Mouse (Mus musculus) testis, postnatal 14 days (tissue): ENCODE data around the gene Maff.

Source experiments
- DNase-seq: peaks from one replicate; pipeline ENCODE4 v3.0.0; 2021; ENCODE audit warnings: low spot score

Gene Maff

GRCm38 (mm10) chr15:79329979-79330363 is 16.4 kb upstream of the Maff start:
- DNase-seq, result no peak

DNA sequence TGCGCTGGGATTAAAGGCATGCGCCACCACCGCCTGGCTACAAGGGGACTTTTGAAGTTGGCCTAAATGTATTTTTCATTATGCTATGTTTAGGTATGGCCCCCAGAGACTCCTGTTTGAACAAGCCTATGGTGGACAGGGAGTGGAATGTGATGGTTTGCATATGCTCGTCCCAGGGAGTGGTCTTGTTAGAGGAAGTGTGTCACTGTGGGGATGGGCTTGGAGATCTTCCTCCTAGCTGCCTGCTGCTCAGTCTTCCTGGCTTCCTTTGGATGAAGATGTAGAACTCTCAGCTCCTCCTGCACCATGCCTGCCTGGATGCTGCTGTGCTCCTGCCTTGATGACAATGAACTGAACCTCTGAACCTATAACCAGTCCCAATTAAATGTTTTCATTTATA is 15.9 kb upstream of the Maff start:
- no peak for DNase-seq

GRCm38 (mm10) chr15:79333409-79333808 is 13.0 kb upstream of the Maff start:
- no peak for DNase-seq

DNA sequence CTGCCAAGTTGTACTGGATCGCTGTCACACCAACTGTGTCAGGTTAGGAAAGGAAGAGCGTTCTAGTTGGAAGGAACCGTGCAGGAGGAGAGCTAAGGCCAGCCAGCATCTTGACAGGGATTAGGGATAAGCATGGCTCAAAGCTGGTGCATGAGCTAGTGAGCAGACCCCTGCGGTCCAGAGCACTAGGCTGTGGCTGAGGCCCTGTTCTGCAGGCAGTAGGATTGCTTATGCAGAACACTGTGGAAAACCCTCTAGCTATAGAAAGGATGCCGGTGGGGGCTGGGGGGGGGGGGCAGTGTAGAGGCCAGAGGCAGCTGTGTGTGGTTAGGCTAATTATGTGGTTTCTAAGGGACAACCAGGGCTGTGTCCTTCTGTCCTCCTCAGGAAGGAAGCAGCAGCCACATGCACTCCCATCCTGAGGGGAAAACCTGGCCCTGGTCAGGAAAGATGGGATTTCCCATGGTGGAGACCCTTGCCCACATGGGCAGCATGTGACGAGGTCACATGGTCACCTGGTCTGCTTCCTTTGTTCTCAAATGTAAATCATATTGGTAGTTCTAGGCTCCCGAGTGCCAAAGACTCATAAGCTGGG is 11.3 kb upstream of the Maff start:
- DNase-seq, result no peak

- no peak for DNase-seq
These were observed 7.4 kb upstream of the Maff start for GRCm38 (mm10) chr15:79338978-79339377.

DNA sequence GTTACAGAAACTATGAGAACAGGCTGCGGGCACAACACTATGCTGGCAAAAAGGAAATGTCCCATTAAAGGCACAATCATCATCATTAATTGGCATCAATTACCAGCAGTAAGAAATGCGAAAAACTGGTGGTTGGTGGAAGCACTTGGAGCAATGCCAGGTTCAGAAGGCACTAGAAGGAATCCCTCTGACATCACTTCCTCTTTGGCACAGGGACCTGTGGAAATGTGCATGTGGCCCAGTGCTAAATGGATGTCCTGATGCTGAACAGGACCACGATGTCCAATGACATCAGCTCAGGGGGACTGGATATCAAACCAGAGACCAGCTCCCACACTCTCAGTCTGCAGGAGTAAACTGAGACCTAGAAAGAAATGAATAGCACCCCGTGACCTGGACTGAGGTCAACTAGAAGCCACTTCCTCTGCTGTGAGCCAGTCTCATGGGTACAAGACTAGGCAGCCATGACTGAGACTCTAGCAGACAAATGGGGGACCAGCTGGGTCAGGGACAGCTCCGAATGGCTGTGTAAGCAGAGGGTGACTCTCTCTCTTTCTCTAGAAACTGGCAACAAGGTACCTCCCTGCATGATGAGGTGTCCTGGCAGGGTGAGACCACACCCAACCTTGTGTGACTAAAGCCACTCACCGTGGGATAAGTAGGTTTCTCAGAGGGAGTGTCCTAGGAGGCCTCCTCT is 3.6 kb upstream of the Maff start:
- DNase-seq, result no peak

DNA sequence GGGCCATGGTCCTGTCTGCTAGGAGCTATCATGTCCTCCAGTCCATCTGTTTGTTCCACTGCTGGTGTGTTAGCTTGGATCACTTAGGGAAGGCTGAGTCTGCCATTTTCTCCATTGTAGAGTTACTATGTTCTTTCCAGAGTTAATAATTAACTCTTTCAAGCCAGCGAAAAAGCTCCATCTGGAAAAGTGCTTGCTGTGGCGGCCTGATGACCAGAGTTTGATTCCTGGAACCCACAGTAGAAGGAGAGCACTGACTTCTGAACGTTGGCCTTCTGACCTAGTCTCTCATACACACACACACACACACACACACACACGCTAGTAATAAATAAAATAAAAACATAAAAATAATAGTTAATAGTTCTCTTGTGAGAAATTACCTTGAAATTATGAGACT is 1.8 kb upstream of the Maff start:
- no peak for DNase-seq

GRCm38 (mm10) chr15:79347165-79347844 is 884 bp downstream of the Maff start:
- DNase-seq, result peak; percentile 88

DNA sequence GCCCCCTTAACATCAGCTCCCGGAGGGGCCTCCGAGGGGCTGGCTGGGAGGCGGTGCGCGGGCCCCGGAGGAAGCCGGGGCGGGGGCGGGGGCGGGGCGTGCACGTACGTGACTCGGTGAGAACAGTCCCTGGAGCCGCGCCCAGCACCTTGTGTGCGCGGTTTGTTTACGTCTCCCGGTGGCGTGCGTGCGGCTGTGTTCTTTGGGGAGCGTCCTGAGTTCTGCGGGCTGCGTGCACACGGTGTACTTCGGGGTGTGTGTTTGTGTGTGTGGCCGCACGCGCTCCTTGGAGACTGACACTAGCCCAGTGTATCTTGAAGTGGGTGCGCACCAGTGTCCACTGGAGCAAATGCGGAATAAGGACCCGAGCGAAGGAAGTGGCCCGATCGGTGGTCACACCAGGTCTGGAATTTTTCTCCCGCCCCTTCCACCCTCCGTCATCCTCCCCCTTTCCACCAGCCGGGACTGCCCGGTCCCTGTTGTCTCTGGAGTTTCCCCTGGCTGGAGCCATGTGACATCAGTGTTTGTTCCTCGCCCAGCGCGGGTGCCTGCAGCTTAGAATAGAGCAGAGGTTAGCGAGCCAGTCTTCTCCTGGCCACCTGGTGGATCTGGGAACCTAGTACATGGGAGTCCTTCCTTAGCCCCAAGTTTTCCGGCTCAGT is 1.6 kb downstream of the Maff start:
- DNase-seq, result no peak

GRCm38 (mm10) chr15:79348651-79349050 is 2.2 kb downstream of the Maff start:
- DNase-seq, result no peak

- no peak for DNase-seq
These were observed 4.4 kb downstream of the Maff start for GRCm38 (mm10) chr15:79350866-79351265.

DNA sequence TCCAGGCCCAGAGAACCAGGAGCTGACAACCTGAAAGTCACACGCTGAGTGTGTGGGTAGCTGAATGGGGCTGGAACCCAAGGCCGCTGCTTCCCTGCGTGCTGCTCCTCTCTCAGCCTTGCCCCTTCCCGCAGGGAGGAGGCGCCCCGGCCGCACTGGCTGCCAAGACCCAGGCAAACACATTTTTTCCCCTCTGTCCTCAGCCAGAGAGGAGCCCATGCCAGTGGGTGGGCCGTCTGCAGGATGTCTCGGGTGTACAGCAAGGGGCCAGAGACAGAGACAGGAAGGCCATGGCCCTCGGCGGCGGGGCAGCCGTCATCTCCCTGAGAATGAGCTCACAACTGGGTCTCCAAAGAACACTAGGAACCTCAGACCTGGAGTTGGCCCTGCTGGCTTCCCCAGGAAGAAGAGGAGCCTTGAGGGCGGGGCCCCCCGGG is 4.9 kb downstream of the Maff start:
- peak; percentile 55 for DNase-seq

GRCm38 (mm10) chr15:79352479-79352878 is 6.1 kb downstream of the Maff start:
- no peak for DNase-seq

- no peak for DNase-seq
These were observed 7.4 kb downstream of the Maff start for GRCm38 (mm10) chr15:79353690-79354305.

DNA sequence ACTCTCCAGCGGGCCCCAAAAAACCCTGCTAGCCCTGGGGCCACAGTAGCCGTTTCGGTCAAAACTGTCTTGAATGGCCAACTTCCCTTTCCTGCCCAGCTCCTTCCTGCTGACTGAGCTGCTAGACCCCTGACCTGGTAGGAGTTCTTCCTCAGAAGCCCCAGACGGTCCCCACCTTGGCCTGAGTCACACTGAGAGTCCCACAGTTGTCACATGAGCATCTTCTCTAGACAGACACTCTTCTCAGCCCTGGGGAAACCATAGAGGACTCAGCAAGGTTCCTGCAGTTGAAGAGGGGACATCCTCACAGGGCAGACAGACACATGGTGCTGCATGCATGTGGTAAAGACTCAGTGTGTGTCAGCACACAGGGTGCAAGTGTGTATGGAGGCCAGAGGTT is 8.2 kb downstream of the Maff start:
- no peak for DNase-seq

DNA sequence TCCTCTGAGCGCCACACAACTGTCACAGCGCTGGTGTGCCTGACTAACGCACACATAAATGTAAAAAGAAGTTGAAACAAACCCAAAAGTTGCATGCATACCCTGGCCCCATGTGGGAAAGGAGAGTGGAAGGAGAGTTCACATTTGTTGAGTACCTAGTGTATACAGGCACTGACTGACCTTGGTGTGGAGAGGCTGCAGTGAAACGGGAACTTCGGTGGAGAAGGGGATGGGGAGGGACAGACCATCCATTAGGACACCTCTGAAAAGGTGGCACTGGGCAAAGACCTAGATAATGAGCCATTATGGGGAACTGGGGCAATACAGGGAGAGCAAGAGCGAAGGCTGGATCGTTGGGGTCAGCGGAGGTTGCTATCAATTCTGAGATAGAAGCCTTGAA is 10.1 kb downstream of the Maff start:
- DNase-seq, result no peak

GRCm38 (mm10) chr15:79357036-79357911 is 10.9 kb downstream of the Maff start:
- peak; percentile 72 for DNase-seq

DNA sequence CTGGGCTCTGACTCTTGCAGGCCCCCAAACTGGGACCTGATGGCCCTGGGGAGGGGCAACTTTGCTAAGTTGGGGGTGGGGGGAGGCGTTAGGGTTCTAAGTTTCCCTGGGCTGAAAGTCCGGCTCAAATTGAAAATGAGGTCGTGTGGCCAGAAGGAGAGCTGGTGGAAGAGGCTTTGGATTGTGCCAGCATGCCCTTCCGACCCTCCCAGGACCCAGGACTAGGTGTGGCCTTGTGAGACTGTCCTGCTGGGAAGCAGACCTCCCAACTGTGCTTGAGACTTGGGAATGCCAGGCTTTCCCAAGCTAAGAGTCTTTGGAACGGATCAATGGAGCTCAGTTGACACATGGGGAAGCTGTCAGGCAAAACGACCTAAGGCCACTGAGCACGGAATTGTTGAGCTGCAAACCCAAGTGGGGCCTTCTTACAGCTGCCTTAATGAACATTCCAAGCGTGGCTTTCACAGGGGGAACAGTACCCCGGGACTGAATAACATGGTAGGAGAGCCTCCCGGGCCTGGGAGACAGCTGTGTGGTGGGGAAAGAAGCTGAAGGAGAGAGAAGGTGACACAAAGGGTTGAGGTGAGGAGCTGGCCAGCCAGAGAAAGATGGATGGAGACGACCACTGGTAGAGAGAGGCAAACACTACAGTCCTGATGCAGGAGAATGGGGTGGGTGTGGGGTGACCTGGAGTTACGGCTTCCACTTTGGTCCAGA is 11.7 kb downstream of the Maff start:
- no peak for DNase-seq

DNA sequence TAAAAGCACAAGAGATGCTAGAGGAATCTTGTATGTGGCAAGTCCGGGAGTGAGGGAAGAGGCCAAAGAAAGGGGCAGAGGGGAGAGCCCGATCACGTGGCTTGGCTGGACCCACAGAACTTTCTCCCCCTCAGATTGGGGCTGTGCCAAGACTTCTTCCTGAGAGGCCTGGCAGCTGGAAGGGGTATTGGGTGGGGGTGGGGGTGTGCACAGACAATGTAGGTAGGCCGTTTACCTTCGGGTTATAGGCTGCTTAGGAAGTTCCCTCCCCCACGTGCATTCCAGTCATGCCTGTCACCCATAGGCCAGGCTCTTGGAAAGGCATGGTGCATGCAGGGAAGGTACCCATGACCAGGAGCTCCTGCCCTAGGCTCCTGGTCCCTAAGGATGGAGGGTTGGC is 13.5 kb downstream of the Maff start:
- no peak for DNase-seq

DNA sequence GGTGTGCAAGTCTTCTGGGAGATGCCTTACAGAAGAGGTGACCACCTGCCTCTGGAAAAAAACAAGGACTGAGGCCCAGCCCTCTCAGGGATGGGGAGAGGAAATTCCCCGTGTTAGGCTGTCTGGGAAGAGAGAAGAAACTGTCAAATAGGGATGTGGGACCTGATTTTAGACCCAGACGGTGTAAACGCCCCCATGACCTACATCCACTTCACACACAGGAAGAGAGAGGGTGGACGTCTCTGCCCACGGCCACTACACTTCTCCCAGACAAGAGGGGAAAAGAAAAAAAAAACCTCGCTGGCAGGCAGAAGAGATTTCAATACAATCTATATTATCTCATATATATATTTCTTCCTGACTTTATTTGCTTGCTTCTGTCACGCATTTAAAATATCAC is 13.9 kb downstream of the Maff start:
- no peak for DNase-seq

DNA sequence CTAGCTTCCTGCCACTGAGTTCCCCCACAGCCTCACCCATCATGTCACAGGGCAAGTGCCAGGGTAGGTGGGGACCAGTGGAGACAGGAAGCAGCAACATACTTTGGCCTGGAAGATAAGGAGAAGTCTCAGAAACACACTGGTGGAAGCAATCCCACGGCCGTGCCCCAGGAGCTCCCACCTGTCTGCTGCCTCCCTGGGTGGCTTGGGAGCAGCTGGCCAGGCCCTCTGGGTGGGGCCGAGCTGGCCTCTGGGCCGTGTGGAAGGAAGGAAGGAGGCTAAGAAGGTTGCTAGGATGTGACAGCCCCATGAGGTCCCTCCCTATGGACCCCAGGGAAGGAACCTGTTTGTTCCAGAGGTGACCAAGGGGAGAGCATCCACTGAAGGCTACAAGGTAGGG is 14.6 kb downstream of the Maff start:
- no peak for DNase-seq
